Mouse (Mus musculus) frontal cortex, postnatal 10 days (tissue): ENCODE data around the gene Phospho1.

Source experiments
- DNase-seq, 2 experiments: peaks; one replicate each; pipeline ENCODE4 v3.0.0; 2022; ENCODE audit warnings: low spot score in 2 of 2, mixed read lengths in 1 of 2

Phospho1 gene

GRCm38 (mm10) chr11:95834143-95834667 is 9.9 kb downstream of the Phospho1 start:
- DNase-seq: peak in 1 of 2 experiments; percentile 72

GRCm38 (mm10) chr11:95834742-95835710 is 10.7 kb downstream of the Phospho1 start:
- no peak for DNase-seq

GRCm38 (mm10) chr11:95835832-95836231 is 11.5 kb downstream of the Phospho1 start:
- no peak for DNase-seq

- DNase-seq: no peak
Observed at GRCm38 (mm10) chr11:95836433-95836832, 12.1 kb downstream of the Phospho1 start.

GRCm38 (mm10) chr11:95837059-95837458 is 12.8 kb downstream of the Phospho1 start, which contains the start of gene Gngt2:
Gene Gngt2 (plus strand): TSS chr11:95837216.
- no peak for DNase-seq

GRCm38 (mm10) chr11:95838598-95838997 is 14.3 kb downstream of the Phospho1 start:
- no peak for DNase-seq

- no peak for DNase-seq
Observed at GRCm38 (mm10) chr11:95838999-95839868, 14.9 kb downstream of the Phospho1 start.

- DNase-seq: no peak
Observed at GRCm38 (mm10) chr11:95840694-95841497, 16.6 kb downstream of the Phospho1 start.

- no peak for DNase-seq
Observed at GRCm38 (mm10) chr11:95841498-95841830, 17.2 kb downstream of the Phospho1 start.

GRCm38 (mm10) chr11:95842074-95842681 is 17.9 kb downstream of the Phospho1 start, which contains the start of gene Abi3:
Gene Abi3 (minus strand): TSS chr11:95842476.
- no peak for DNase-seq

GRCm38 (mm10) chr11:95842953-95843352 is 18.7 kb downstream of the Phospho1 start:
- no peak for DNase-seq

GRCm38 (mm10) chr11:95843421-95843950 is 19.2 kb downstream of the Phospho1 start:
- no peak for DNase-seq

GRCm38 (mm10) chr11:95844935-95845334 is 20.6 kb downstream of the Phospho1 start:
- DNase-seq: no peak

- DNase-seq: no peak
Observed at GRCm38 (mm10) chr11:95850898-95851297, 26.6 kb downstream of the Phospho1 start.

- DNase-seq: no peak
Observed at GRCm38 (mm10) chr11:95853684-95854083, 29.4 kb downstream of the Phospho1 start.

- DNase-seq: no peak
Observed at GRCm38 (mm10) chr11:95857306-95857705, 33.0 kb downstream of the Phospho1 start.

GRCm38 (mm10) chr11:95857716-95858527 is 33.6 kb downstream of the Phospho1 start:
- DNase-seq: peak in 1 of 2 experiments; percentile 55

GRCm38 (mm10) chr11:95858528-95859467 is 34.5 kb downstream of the Phospho1 start:
- peak; percentile 96 to 99 for DNase-seq
